Mouse (Mus musculus): ENCODE results near the gene Fam124a. TPM values are rescaled to one million over a fixed set of nuclear protein-coding genes. Genes with fewer than 3 reads are reported as not detected.

Fam124a gene
- total and polyA plus RNA-seq, 2 experiments from 2014 or later, result 42.1 to 43.4 TPM

DNA sequence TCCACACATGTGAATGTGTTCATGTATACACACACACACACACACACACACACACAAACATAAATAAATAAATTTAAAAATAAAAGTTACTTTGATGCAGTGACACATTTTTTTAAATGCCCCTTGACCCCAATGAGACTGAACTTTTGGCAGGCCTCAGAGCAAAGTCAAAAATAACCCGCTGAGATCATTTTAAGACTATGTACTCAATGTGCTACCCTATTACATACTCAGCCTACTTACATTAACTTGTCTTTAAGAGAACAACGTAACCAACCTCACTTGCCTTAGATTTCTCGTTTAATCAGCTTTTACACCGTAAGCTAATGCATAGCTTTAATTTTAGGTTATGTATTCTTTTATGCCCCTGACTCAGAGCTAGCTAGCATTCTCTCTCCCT, 2.8 kb upstream of the Fam124a start:
- Histone ChIP-seq H3K4me2 (ENCODE audit: low read depth, low read length, poor library complexity, severe bottlenecking) (no peak overlapping the region), H3K27me3 (ENCODE audit: insufficient read depth, low read length) (no peaks in the 10 kb centered on the region), H3K4me1 (ENCODE audit: insufficient read depth, low read length) (peaks cover 11% of the 10 kb centered on the region; the same call in 1 of the 2 replicates), H3K4me3 (ENCODE audit: low read depth, low read length) (no peak overlapping the region), H3K9me3 (ENCODE audit: low read length) (no peaks in the 10 kb centered on the region), H3K9ac (replicated peaks; ENCODE audit: low read length, poor library complexity, severe bottlenecking) (no peak overlapping the region), H3K27ac (ENCODE audit: low read depth, low read length) (no peak overlapping the region), H3K36me3 (ENCODE audit: insufficient read depth, low read length) (no peaks in the 10 kb centered on the region)
- no peak for TF ChIP-seq CTCF (IDR thresholded peaks at IDR 0.05)
- 91% methylated on average over 4 of the region's 4 CpGs for WGBS
- ATAC-seq (ENCODE audit: low FRiP score) (no peak), DNase-seq (ENCODE audit: low spot score) (no peak)

DNA sequence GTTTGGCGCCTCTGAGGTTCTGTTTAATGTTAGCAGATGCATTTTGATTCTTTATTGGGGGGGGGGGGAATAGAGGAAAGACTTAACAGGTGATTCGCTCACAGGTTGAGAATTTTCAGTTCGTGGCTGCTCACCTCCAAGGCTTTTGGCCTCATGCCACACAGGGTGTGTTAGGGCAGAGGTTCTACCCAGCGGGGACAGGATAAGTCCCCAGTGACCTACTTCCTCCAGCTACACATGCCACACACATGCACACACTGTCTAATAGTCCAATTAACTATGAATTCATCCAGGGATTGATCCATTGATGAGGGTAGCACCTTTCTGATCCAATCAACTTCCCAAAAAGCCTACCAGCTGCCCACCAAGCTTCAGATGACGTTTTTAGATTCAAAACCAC, 1.8 kb upstream of the Fam124a start:
- Histone ChIP-seq H3K27me3 (ENCODE audit: insufficient read depth, low read length) (no peaks in the 10 kb centered on the region), H3K36me3 (ENCODE audit: insufficient read depth, low read length) (no peaks in the 10 kb centered on the region), H3K27ac (ENCODE audit: low read depth, low read length) (no peak overlapping the region), H3K4me3 (ENCODE audit: low read depth, low read length) (no peak overlapping the region), H3K4me2 (ENCODE audit: low read depth, low read length, poor library complexity, severe bottlenecking) (no peak overlapping the region), H3K9ac (replicated peaks; ENCODE audit: low read length, poor library complexity, severe bottlenecking) (no peak overlapping the region), H3K4me1 (ENCODE audit: insufficient read depth, low read length) (peaks cover 11% of the 10 kb centered on the region; the same call in 1 of the 2 replicates), H3K9me3 (ENCODE audit: low read length) (no peaks in the 10 kb centered on the region)
- no peak for TF ChIP-seq CTCF (IDR thresholded peaks at IDR 0.05)
- no peak for ATAC-seq (ENCODE audit: low FRiP score)
- 76% methylated on average over 5 of the region's 5 CpGs for WGBS
- no peak for DNase-seq (ENCODE audit: low spot score)

DNA sequence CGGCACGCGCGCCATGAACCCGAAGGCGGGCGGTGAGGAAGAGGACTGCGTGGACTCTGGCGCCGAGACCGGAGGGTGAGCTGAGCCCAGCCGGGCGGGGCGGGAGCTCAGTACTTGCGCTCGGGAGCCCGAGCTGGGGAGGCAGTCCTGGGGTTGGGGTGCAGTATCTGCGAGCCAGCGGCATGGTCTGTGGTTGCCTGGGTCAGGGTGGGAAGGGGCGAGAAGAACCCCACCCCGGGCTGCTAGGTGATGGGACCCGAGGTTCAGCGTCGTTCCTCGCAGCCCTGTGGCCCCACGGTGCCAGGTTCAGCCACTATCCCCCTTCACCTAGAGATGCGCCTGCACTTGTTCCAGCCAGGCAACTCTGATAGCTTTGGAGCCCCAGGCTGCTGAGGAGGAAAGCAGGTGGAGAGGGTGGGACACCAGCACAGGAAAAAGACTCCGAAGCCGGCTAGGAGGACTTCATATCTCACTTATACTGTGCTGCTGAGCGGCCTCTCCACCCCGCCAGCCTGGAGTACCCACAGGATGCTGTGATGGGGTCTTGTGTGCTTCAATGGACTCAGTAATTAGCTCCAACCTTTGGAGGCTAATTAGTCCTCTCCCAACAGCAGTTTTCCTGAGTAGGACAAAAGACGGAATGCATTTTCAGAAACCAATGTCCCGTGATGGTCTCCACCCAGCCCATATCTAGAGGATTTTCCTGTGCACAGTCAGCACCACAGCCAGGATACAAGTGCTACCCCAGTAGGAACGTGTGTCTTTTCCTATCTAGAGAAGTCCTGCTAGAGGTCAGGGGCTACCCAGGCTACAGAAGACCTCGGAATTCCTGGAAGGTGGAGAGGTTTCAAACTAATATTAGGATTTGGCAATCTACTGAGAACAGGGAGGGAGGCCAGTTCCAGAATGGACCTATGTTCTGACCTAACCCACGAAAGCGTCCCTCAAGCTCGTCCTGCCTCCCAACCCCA, 588 bp downstream of the Fam124a start:
- peak overlapping the region; percentile 77 for H3K4me3 ChIP-seq (ENCODE audit: low read depth, low read length)
- DNase-seq (ENCODE audit: low spot score), result peak; percentile 29
- peaks cover 11% of the 10 kb centered on the region; the same call in 1 of the 2 replicates for H3K4me1 ChIP-seq (ENCODE audit: insufficient read depth, low read length)
- H3K36me3 ChIP-seq (ENCODE audit: insufficient read depth, low read length), result no peaks in the 10 kb centered on the region
- H3K27me3 ChIP-seq (ENCODE audit: insufficient read depth, low read length), result no peaks in the 10 kb centered on the region
- H3K9ac ChIP-seq (replicated peaks; ENCODE audit: low read length, poor library complexity, severe bottlenecking), result peak overlapping the region; percentile 84
- H3K27ac ChIP-seq (ENCODE audit: low read depth, low read length), result peak overlapping the region; percentile 27; the same call in 1 of the 2 replicates
- no peak for TF ChIP-seq CTCF (IDR thresholded peaks at IDR 0.05)
- ATAC-seq (ENCODE audit: low FRiP score), result peak; percentile 66
- peak overlapping the region; percentile 78 for H3K4me2 ChIP-seq (ENCODE audit: low read depth, low read length, poor library complexity, severe bottlenecking)
- no peaks in the 10 kb centered on the region for H3K9me3 ChIP-seq (ENCODE audit: low read length)
- 7% methylated on average over 37 of the region's 38 CpGs for WGBS

DNA sequence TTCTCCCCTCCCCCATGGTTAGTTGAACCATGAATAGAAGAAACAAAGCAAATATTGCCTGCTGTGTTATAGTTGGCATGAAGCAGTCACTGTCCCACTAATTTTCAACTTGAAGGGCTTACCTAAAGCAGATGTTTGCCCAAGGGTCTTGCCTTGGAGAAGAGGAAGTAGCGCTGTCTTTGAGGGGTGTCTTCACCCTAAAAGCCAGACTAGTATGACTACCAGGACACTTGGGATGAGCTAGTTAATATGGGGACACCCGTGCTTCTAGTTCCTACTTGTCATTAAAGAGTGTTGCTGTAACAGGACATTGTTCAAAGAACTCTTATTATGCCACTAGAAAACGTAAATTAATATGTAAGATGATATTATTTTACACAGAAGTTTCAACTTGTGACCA, 1.6 kb downstream of the Fam124a start:
- ATAC-seq (ENCODE audit: low FRiP score), result no peak
- Histone ChIP-seq H3K4me2 (ENCODE audit: low read depth, low read length, poor library complexity, severe bottlenecking) (peak overlapping the region; percentile 78), H3K36me3 (ENCODE audit: insufficient read depth, low read length) (no peaks in the 10 kb centered on the region), H3K4me1 (ENCODE audit: insufficient read depth, low read length) (peaks cover 11% of the 10 kb centered on the region), H3K27ac (ENCODE audit: low read depth, low read length) (no peak overlapping the region), H3K27me3 (ENCODE audit: insufficient read depth, low read length) (no peaks in the 10 kb centered on the region), H3K4me3 (ENCODE audit: low read depth, low read length) (peak overlapping the region; percentile 77; the same call in 1 of the 2 replicates), H3K9ac (replicated peaks; ENCODE audit: low read length, poor library complexity, severe bottlenecking) (no peak overlapping the region), H3K9me3 (ENCODE audit: low read length) (no peaks in the 10 kb centered on the region)
- 86% methylated on average over 3 of the region's 3 CpGs for WGBS
- DNase-seq (ENCODE audit: low spot score), result no peak
- TF ChIP-seq CTCF (IDR thresholded peaks at IDR 0.05), result no peak

DNA sequence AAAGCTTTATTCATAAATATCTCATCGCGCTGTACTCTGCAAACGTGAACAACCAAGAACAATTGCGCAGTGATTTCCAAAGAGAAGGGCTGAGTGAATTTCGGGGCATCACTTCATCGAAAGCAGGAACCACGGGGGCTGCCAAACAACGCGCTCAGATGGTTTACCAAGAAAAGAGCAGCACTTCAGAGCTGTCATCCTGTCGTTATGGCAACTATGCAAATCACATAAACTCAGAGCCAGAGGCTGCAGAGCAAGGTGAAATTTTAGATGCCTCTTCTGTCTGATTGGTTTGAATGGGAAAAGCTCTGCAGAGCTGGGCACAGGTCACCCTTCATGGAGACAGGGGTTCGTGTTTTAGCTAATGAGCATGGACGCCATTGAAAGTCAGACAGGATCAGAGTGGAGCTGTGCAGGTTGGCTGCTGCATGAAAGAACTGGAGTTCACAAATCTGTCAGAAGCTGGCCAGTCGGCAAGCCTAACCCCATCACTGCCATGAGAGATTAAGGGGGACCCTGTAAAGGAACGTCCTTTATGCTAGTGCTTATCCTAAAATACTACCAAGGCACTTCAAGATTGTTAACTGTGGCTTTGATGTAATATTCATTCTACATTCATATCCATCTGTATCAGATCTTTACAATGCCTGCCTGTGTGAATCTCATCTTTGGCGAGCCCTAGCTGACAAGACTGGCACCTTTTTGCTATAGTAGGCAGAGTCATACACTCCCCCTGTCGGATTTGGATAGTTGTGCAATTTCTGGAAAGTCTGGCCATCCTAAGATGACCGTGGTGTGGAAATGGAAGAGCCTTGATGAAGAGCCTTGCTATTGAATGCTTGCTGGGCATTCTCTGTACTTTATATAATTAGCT, 6.6 kb downstream of the Fam124a start:
- 26% methylated on average over 17 of the region's 17 CpGs for WGBS
- Histone ChIP-seq H3K4me3 (ENCODE audit: low read depth, low read length) (no peak overlapping the region), H3K36me3 (ENCODE audit: insufficient read depth, low read length) (no peaks in the 10 kb centered on the region; the same call in 1 of the 2 replicates), H3K4me1 (ENCODE audit: insufficient read depth, low read length) (peaks cover 9% of the 10 kb centered on the region; the same call in 1 of the 2 replicates), H3K9me3 (ENCODE audit: low read length) (no peaks in the 10 kb centered on the region), H3K9ac (replicated peaks; ENCODE audit: low read length, poor library complexity, severe bottlenecking) (no peak overlapping the region), H3K27ac (ENCODE audit: low read depth, low read length) (peak overlapping the region; percentile 71), H3K4me2 (ENCODE audit: low read depth, low read length, poor library complexity, severe bottlenecking) (peak overlapping the region; percentile 42), H3K27me3 (ENCODE audit: insufficient read depth, low read length) (no peaks in the 10 kb centered on the region)
- peak; percentile 67 for TF ChIP-seq CTCF (IDR thresholded peaks at IDR 0.05)
- DNase-seq (ENCODE audit: low spot score) (peak; percentile 67), ATAC-seq (ENCODE audit: low FRiP score) (peak; percentile 66)

Measured in midbrain, postnatal 0 days (tissue).